Mouse (Mus musculus): ENCODE measurements around the gene Papss2. TPM values are rescaled to one million over a fixed set of nuclear protein-coding genes. Genes with fewer than 3 reads are reported as not detected.

The Papss2 gene
- 6.7 and 9.3 TPM in 2 replicates for polyA plus RNA-seq (2015; fragmentation: Nextera tagmentation; extraction: Ambion mirVana)

DNA sequence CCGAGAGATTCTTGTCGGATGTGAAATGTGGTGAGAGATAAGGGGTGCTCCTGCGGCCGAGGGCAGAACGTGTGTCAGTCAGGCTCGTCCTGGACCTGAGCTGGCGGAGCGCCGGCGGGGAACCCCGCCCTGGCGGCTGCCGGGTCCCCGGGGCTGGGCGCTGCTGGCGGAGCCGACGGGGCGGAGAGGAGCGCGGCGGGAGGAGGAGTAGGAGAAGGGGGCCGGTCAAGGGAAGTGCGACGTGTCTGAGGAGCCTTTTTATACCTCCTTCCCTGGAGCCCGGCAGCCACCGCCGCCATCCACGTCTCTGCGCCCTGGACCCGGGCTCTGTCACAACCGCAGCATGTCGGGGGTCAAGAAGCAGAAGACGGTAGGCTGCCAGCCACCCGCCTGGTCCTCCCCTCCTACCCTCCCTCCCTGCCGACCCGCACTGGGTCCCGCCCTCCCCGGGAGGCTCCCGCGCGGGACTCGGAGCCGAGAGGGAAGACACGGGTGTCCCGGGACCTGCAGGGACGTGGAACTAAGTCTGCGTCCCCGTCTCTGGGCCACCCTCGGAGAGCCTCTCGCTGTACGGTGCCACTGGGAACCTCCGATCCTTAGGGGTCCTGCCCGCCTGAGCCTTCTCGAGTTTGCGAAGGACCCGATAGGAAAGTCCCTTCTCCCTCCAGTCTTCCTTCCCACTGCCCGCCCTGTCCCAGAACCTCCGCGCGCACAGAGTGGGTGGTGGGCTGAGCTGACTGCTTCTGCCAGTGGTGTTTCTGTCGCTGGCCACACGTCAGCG lies at the start of gene Papss2:
Gene Papss2, plus strand, starts transcription at position 285 of the 781 bp plus-strand sequence.
- H3K9ac ChIP-seq (ENCODE audit: low read depth, low read length): peak within 1 kb of the TSS; percentile 62
- no peak within 1 kb of the TSS for H3K27ac ChIP-seq (ENCODE audit: low read length)
- peak within 1 kb of the TSS; percentile 59 for H3K4me2 ChIP-seq (ENCODE audit: low read depth, low read length)
- peaks cover 10% of the 10 kb centered on the region for H3K4me1 ChIP-seq (ENCODE audit: control insufficient read depth, low read depth, low read length)
- peak; percentile 82 for ATAC-seq (ENCODE audit: low read depth)
- peaks cover 22% of the 10 kb centered on the region for H3K27me3 ChIP-seq (ENCODE audit: control insufficient read depth, insufficient read depth, low read depth, low read length)
- H3K9me3 ChIP-seq (replicated peaks; ENCODE audit: control insufficient read depth, low read length): no peaks in the 10 kb centered on the region
- WGBS (ENCODE audit: insufficient replicate concordance): 1% methylated on average over 51 of the region's 64 CpGs
- peak within 1 kb of the TSS; percentile 66 for H3K4me3 ChIP-seq (ENCODE audit: low read depth, low read length)
- no peaks in the 10 kb centered on the region for H3K36me3 ChIP-seq (ENCODE audit: control insufficient read depth, insufficient read depth)

DNA sequence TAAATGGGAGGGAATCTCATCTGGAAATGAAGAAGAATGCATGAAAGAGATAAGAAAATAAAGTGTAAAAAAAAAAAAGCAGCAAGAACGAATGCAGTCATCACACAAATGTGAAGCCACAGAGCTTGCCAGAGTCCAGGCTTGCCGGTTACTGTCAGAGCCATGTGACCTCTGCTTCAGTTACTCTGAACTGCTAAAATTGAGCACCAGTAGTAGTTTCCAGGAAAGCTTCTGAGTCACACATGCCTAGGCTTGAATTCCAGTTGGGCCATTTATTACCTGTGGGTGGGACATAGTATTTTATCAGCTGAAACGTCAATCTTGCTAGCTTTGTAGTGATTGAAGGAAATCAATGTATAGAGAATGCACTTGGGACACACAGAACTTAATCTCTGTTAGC lies 48.2 kb upstream of the Papss2 start:
- ATAC-seq (ENCODE audit: low read depth): no peak
- no peaks in the 10 kb centered on the region for H3K9me3 ChIP-seq (replicated peaks; ENCODE audit: control insufficient read depth, low read length)
- H3K27ac ChIP-seq (ENCODE audit: low read length): no peak overlapping the region
- no peaks in the 10 kb centered on the region for H3K36me3 ChIP-seq (ENCODE audit: control insufficient read depth, insufficient read depth)
- no peaks in the 10 kb centered on the region; the same call in none of the 2 replicates for H3K4me1 ChIP-seq (ENCODE audit: control insufficient read depth, low read depth, low read length)
- H3K4me2 ChIP-seq (ENCODE audit: low read depth, low read length): no peak overlapping the region
- 49% methylated on average over 3 of the region's 3 CpGs for WGBS (ENCODE audit: insufficient replicate concordance)
- H3K4me3 ChIP-seq (ENCODE audit: low read depth, low read length): no peak overlapping the region
- H3K27me3 ChIP-seq (ENCODE audit: control insufficient read depth, insufficient read depth, low read depth, low read length): no peaks in the 10 kb centered on the region
- no peak overlapping the region for H3K9ac ChIP-seq (ENCODE audit: low read depth, low read length)

DNA sequence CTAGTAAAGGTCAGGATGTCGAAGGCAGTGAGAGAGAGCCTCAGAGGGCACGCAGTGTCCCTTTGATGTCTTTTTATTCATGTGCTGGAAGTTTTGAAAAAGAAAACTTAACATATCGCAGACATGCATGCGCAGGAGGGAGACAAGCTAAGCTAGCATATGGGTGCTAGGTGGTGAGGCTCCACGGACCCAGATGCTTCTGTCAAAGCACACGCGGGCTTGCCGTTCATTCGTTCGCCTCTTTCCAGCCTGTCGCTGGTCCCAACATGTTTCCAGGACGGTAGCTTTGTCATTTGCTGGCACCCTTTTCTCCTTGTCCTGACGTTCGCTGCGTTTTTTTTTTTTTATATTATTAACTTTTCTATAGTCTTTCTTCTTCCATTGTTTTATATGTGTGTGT lies 47.4 kb upstream of the Papss2 start:
- Histone ChIP-seq H3K9ac (ENCODE audit: low read depth, low read length) (no peak overlapping the region), H3K27ac (ENCODE audit: low read length) (no peak overlapping the region), H3K27me3 (ENCODE audit: control insufficient read depth, insufficient read depth, low read depth, low read length) (no peaks in the 10 kb centered on the region), H3K4me1 (ENCODE audit: control insufficient read depth, low read depth, low read length) (no peaks in the 10 kb centered on the region; the same call in none of the 2 replicates), H3K4me3 (ENCODE audit: low read depth, low read length) (no peak overlapping the region), H3K36me3 (ENCODE audit: control insufficient read depth, insufficient read depth) (no peaks in the 10 kb centered on the region), H3K4me2 (ENCODE audit: low read depth, low read length) (no peak overlapping the region), H3K9me3 (replicated peaks; ENCODE audit: control insufficient read depth, low read length) (no peaks in the 10 kb centered on the region)
- 75% methylated on average over 15 of the region's 15 CpGs for WGBS (ENCODE audit: insufficient replicate concordance)
- no peak for ATAC-seq (ENCODE audit: low read depth)

DNA sequence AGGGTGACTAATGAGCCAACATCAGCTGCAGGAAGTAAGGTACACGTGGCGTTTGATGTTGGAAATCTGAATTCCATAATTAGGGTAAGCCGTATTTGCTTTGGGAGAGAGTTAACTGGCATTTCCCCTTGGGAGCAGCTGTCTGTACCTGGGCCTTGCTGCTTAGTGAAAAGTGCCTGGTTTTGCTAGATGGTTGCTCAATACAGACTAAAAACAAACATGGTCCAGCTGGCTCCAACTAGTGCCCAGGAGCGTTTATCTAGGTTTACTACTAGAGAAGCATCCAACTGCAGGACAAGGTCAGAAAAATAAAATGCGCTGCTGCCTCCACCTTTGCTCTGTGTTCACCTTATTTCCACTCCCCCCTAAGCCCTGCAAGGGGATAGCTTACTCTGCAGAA lies 45.1 kb upstream of the Papss2 start:
- WGBS (ENCODE audit: insufficient replicate concordance): 56% methylated on average over 5 of the region's 5 CpGs
- Histone ChIP-seq H3K4me1 (ENCODE audit: control insufficient read depth, low read depth, low read length) (no peaks in the 10 kb centered on the region; the same call in none of the 2 replicates), H3K27ac (ENCODE audit: low read length) (peak overlapping the region; percentile 22; the same call in 1 of the 2 replicates), H3K4me2 (ENCODE audit: low read depth, low read length) (no peak overlapping the region), H3K36me3 (ENCODE audit: control insufficient read depth, insufficient read depth) (no peaks in the 10 kb centered on the region), H3K27me3 (ENCODE audit: control insufficient read depth, insufficient read depth, low read depth, low read length) (no peaks in the 10 kb centered on the region), H3K9me3 (replicated peaks; ENCODE audit: control insufficient read depth, low read length) (no peaks in the 10 kb centered on the region), H3K4me3 (ENCODE audit: low read depth, low read length) (no peak overlapping the region), H3K9ac (ENCODE audit: low read depth, low read length) (no peak overlapping the region)
- ATAC-seq (ENCODE audit: low read depth): peak; percentile 48

DNA sequence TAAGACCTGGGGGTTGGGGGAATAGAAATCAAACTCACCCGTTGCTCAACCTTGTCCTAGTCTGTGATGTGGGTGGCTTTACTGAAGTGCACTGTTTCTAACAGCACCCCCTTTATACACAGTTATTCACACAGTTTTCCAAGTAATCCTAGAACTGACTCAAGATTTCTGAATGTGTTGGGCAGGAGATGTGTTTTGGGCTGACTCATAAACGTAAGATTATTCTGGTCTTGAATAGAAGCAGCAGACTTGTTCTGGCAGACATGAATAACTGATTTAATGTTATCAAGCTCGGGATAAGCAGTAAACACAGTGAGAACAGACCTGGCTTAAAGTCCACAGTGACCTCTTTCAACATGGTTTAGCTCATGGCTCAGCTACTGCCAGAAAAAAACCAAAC lies 44.1 kb upstream of the Papss2 start:
- WGBS (ENCODE audit: insufficient replicate concordance): 44% methylated on average over 3 of the region's 3 CpGs
- H3K36me3 ChIP-seq (ENCODE audit: control insufficient read depth, insufficient read depth): no peaks in the 10 kb centered on the region
- no peaks in the 10 kb centered on the region for H3K9me3 ChIP-seq (replicated peaks; ENCODE audit: control insufficient read depth, low read length)
- H3K4me2 ChIP-seq (ENCODE audit: low read depth, low read length): no peak overlapping the region
- no peak overlapping the region for H3K4me3 ChIP-seq (ENCODE audit: low read depth, low read length)
- H3K4me1 ChIP-seq (ENCODE audit: control insufficient read depth, low read depth, low read length): no peaks in the 10 kb centered on the region; the same call in none of the 2 replicates
- no peak overlapping the region for H3K9ac ChIP-seq (ENCODE audit: low read depth, low read length)
- no peak overlapping the region for H3K27ac ChIP-seq (ENCODE audit: low read length)
- ATAC-seq (ENCODE audit: low read depth): no peak
- H3K27me3 ChIP-seq (ENCODE audit: control insufficient read depth, insufficient read depth, low read depth, low read length): no peaks in the 10 kb centered on the region

DNA sequence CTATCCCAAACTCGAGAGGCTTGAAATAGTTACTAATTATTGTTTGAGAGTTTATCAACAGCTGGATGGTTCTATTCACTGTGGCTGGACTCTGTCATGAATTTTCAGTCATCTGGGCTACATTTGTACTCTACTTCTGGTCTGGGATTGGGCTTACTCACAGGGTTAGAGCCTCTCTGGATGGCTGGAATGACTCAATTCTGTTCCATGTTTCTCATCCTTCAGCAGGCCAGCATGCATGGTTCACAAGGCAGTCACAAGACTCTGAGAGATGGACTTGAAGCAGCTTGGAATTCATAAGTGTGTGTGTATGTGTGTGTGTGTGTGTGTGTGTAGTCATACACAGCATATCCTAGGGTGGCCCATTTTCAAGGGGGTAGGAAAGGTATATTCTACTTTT lies 43.5 kb upstream of the Papss2 start:
- no peaks in the 10 kb centered on the region for H3K27me3 ChIP-seq (ENCODE audit: control insufficient read depth, insufficient read depth, low read depth, low read length)
- 49% methylated on average over 1 of the region's 1 CpGs for WGBS (ENCODE audit: insufficient replicate concordance)
- H3K4me3 ChIP-seq (ENCODE audit: low read depth, low read length): no peak overlapping the region
- H3K9ac ChIP-seq (ENCODE audit: low read depth, low read length): no peak overlapping the region
- no peak for ATAC-seq (ENCODE audit: low read depth)
- H3K4me1 ChIP-seq (ENCODE audit: control insufficient read depth, low read depth, low read length): no peaks in the 10 kb centered on the region; the same call in none of the 2 replicates
- no peaks in the 10 kb centered on the region for H3K9me3 ChIP-seq (replicated peaks; ENCODE audit: control insufficient read depth, low read length)
- no peak overlapping the region for H3K4me2 ChIP-seq (ENCODE audit: low read depth, low read length)
- H3K27ac ChIP-seq (ENCODE audit: low read length): 0 out of 2 replicates have a peak overlapping the region, but pooled peaks have one; percentile 14
- no peaks in the 10 kb centered on the region for H3K36me3 ChIP-seq (ENCODE audit: control insufficient read depth, insufficient read depth)

- 28% methylated on average over 3 of the region's 3 CpGs for WGBS (ENCODE audit: insufficient replicate concordance)
- no peaks in the 10 kb centered on the region for H3K36me3 ChIP-seq (ENCODE audit: control insufficient read depth, insufficient read depth)
- H3K27ac ChIP-seq (ENCODE audit: low read length): no peak overlapping the region
- H3K4me3 ChIP-seq (ENCODE audit: low read depth, low read length): no peak overlapping the region
- H3K9me3 ChIP-seq (replicated peaks; ENCODE audit: control insufficient read depth, low read length): no peaks in the 10 kb centered on the region
- no peaks in the 10 kb centered on the region for H3K27me3 ChIP-seq (ENCODE audit: control insufficient read depth, insufficient read depth, low read depth, low read length)
- H3K4me2 ChIP-seq (ENCODE audit: low read depth, low read length): no peak overlapping the region
- no peaks in the 10 kb centered on the region; the same call in none of the 2 replicates for H3K4me1 ChIP-seq (ENCODE audit: control insufficient read depth, low read depth, low read length)
- no peak overlapping the region for H3K9ac ChIP-seq (ENCODE audit: low read depth, low read length)
- no peak for ATAC-seq (ENCODE audit: low read depth)
Measured at GRCm38 (mm10) chr19:32553310-32553709, 42.3 kb upstream of the Papss2 start.

- Histone ChIP-seq H3K27ac (ENCODE audit: low read length) (no peak overlapping the region), H3K27me3 (ENCODE audit: control insufficient read depth, insufficient read depth, low read depth, low read length) (no peaks in the 10 kb centered on the region), H3K4me3 (ENCODE audit: low read depth, low read length) (no peak overlapping the region), H3K4me2 (ENCODE audit: low read depth, low read length) (no peak overlapping the region), H3K9me3 (replicated peaks; ENCODE audit: control insufficient read depth, low read length) (no peaks in the 10 kb centered on the region), H3K9ac (ENCODE audit: low read depth, low read length) (no peak overlapping the region), H3K36me3 (ENCODE audit: control insufficient read depth, insufficient read depth) (no peaks in the 10 kb centered on the region), H3K4me1 (ENCODE audit: control insufficient read depth, low read depth, low read length) (no peaks in the 10 kb centered on the region; the same call in none of the 2 replicates)
- no peak for ATAC-seq (ENCODE audit: low read depth)
- WGBS (ENCODE audit: insufficient replicate concordance): 33% methylated on average over 3 of the region's 3 CpGs
Measured at GRCm38 (mm10) chr19:32555257-32555656, 40.3 kb upstream of the Papss2 start.

GRCm38 (mm10) chr19:32567025-32567424 lies 28.6 kb upstream of the Papss2 start:
- Histone ChIP-seq H3K9ac (ENCODE audit: low read depth, low read length) (no peak overlapping the region), H3K36me3 (ENCODE audit: control insufficient read depth, insufficient read depth) (no peaks in the 10 kb centered on the region), H3K4me3 (ENCODE audit: low read depth, low read length) (no peak overlapping the region), H3K27me3 (ENCODE audit: control insufficient read depth, insufficient read depth, low read depth, low read length) (no peaks in the 10 kb centered on the region), H3K27ac (ENCODE audit: low read length) (no peak overlapping the region), H3K9me3 (replicated peaks; ENCODE audit: control insufficient read depth, low read length) (no peaks in the 10 kb centered on the region), H3K4me1 (ENCODE audit: control insufficient read depth, low read depth, low read length) (peaks cover 17% of the 10 kb centered on the region), H3K4me2 (ENCODE audit: low read depth, low read length) (no peak overlapping the region)
- 34% methylated on average over 8 of the region's 8 CpGs for WGBS (ENCODE audit: insufficient replicate concordance)
- ATAC-seq (ENCODE audit: low read depth): no peak

All from liver, embryonic 16.5 days (tissue).